Mouse (Mus musculus) hindbrain, embryonic 11.5 days (tissue): ENCODE measurements around the gene Ndufs8. TPM values are rescaled to one million over a fixed set of nuclear protein-coding genes. Genes with fewer than 3 reads are reported as not detected.

Experiments used
- ATAC-seq: fragments of 200-750 bp; cut with Nextera tagmentation; 2 replicates; pipeline ENCODE4 v1.8.0; 2017; ENCODE audit warnings: mild to moderate bottlenecking, moderate TSS enrichment, moderate library complexity; ENCODE audit not compliant: low FRiP score
- DNase-seq: peaks from one replicate; pipeline ENCODE4 v3.0.0-alpha.2; 2015; ENCODE audit warnings: low spot score
- H3K27ac ChIP-seq: fragments of 300-500 bp; sonication (generic); 2 replicates; pipeline ENCODE4 v1.5.1; 2014; ENCODE audit warnings: mild to moderate bottlenecking, low read depth, low read length
- H3K27me3 ChIP-seq: fragments of 300-500 bp; sonication (generic); 2 replicates; pipeline ENCODE4 v1.6.1; 2014; ENCODE audit warnings: mild to moderate bottlenecking, low read length, moderate library complexity, mixed read lengths; ENCODE audit not compliant: control insufficient read depth, insufficient read depth
- H3K36me3 ChIP-seq: fragments of 300-500 bp; sonication (generic); 2 replicates; pipeline ENCODE4 v1.6.1; 2014; ENCODE audit warnings: mild to moderate bottlenecking, low read length, moderate library complexity, mixed read lengths; ENCODE audit not compliant: control insufficient read depth, insufficient read depth
- H3K4me1 ChIP-seq: fragments of 300-500 bp; sonication (generic); replicated peaks from 2 replicates; pipeline ENCODE4 v1.6.1; 2014; ENCODE audit warnings: low read length, mixed read lengths; ENCODE audit not compliant: control insufficient read depth, insufficient read depth
- H3K4me2 ChIP-seq: fragments of 300-500 bp; sonication (generic); replicated peaks from 2 replicates; pipeline ENCODE4 v1.6.1; 2014; ENCODE audit warnings: mild to moderate bottlenecking, low read depth, low read length
- H3K4me3 ChIP-seq: fragments of 300-500 bp; sonication (generic); 2 replicates; pipeline ENCODE4 v1.5.1; 2014; ENCODE audit warnings: low read depth, low read length
- H3K9ac ChIP-seq: fragments of 300-500 bp; sonication (generic); 2 replicates; pipeline ENCODE4 v1.6.1; 2014; ENCODE audit warnings: low read depth, low read length
- H3K9me3 ChIP-seq: fragments of 300-500 bp; sonication (generic); 2 replicates; pipeline ENCODE4 v1.6.1; 2016; ENCODE audit warnings: low read length; ENCODE audit not compliant: control insufficient read depth
- WGBS: fragments of 180-500 bp; shearing (Covaris S2); extraction: QIAGEN DNeasy Blood & Tissue Kit; methylation state at CpG from one replicate; pipeline ENCODE4 v1.1.7; 2014; 5-methylcytosine and 5-hydroxymethylcytosine counted together
- polyA plus RNA-seq: library from polyadenylated mRNA; unstranded; fragments of >200 nt; fragmentation: Nextera tagmentation; extraction: Ambion mirVana; gene quantifications from 2 replicates; pipeline ENCODE4 v1.2.1, GENCODE M21; 2014

Gene Ndufs8
- polyA plus RNA-seq, 1 experiment from 2014 or later = 240 TPM

- no peak for ATAC-seq
- no peak for DNase-seq
- Histone ChIP-seq H3K36me3 (peaks cover 2% of the 10 kb centered on the region), H3K27ac (no peak overlapping the region), H3K27me3 (no peaks in the 10 kb centered on the region), H3K4me3 (no peak overlapping the region), H3K9ac (no peak overlapping the region), H3K4me2 (no peak overlapping the region), H3K4me1 (no peaks in the 10 kb centered on the region; the same call in 1 of the 2 replicates), H3K9me3 (no peaks in the 10 kb centered on the region)
- WGBS = 92% methylated on average over 4 of the region's 4 CpGs
Measured at GRCm38 (mm10) chr19:3893545-3894116, 18.9 kb downstream of the Ndufs8 start.

DNA sequence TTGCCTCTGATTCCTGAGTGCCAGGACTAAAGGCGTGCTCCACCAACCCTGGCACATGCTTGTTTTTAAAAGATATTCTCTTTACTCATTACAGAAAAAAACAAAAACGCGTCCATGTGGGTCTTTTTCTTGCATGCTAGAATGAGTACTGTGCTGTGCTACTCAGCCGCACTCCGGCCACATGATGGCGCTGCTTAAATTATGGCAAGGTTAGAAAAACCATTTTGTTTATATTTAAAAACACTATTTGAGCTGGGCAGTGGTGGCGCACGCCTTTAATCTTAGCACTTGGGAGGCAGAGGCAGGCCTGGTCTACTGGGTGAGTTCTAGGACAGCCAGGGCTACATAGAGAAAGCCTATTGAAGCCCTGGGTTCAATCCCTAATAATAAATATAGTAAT is 22.4 kb downstream of the Ndufs8 start:
- H3K27ac ChIP-seq = no peak overlapping the region
- H3K9ac ChIP-seq = no peak overlapping the region
- ATAC-seq = no peak
- H3K4me3 ChIP-seq = no peak overlapping the region
- H3K4me2 ChIP-seq = no peak overlapping the region
- H3K36me3 ChIP-seq = peaks cover 5% of the 10 kb centered on the region; the same call in 1 of the 2 replicates
- 87% methylated on average over 8 of the region's 8 CpGs for WGBS
- peak; percentile 30 for DNase-seq
- H3K27me3 ChIP-seq = no peaks in the 10 kb centered on the region
- no peaks in the 10 kb centered on the region for H3K9me3 ChIP-seq
- H3K4me1 ChIP-seq = no peaks in the 10 kb centered on the region; the same call in 1 of the 2 replicates

- Histone ChIP-seq H3K9me3 (no peaks in the 10 kb centered on the region), H3K36me3 (peaks cover 5% of the 10 kb centered on the region; the same call in 1 of the 2 replicates)
Measured at GRCm38 (mm10) chr19:3889096-3889495, 23.5 kb downstream of the Ndufs8 start.

GRCm38 (mm10) chr19:3884325-3884990 is 28.1 kb downstream of the Ndufs8 start:
- WGBS = 87% methylated on average over 6 of the region's 6 CpGs
- Histone ChIP-seq H3K9me3 (no peaks in the 10 kb centered on the region), H3K27me3 (no peaks in the 10 kb centered on the region), H3K4me3 (no peak overlapping the region), H3K9ac (no peak overlapping the region), H3K36me3 (0 out of 2 replicates have a peak, but pooled peaks cover 2% of the 10 kb centered on the region), H3K27ac (no peak overlapping the region), H3K4me1 (no peaks in the 10 kb centered on the region), H3K4me2 (no peak overlapping the region)
- no peak for ATAC-seq
- DNase-seq = no peak

More at GRCm38 (mm10) chr19:3889096-3889495, 23.5 kb downstream of the Ndufs8 start:
- Histone ChIP-seq H3K4me3 (no peak overlapping the region), H3K4me2 (no peak overlapping the region), H3K27ac (no peak overlapping the region), H3K27me3 (no peaks in the 10 kb centered on the region), H3K9ac (no peak overlapping the region), H3K4me1 (no peaks in the 10 kb centered on the region)
- ATAC-seq (no peak), DNase-seq (no peak)
- 88% methylated on average over 5 of the region's 5 CpGs for WGBS

GRCm38 (mm10) chr19:3882214-3882613 is 30.4 kb downstream of the Ndufs8 start:
- Histone ChIP-seq H3K4me2 (no peak overlapping the region), H3K27me3 (no peaks in the 10 kb centered on the region), H3K9ac (no peak overlapping the region), H3K9me3 (no peaks in the 10 kb centered on the region), H3K36me3 (no peaks in the 10 kb centered on the region), H3K4me3 (no peak overlapping the region), H3K27ac (no peak overlapping the region), H3K4me1 (no peaks in the 10 kb centered on the region)
- WGBS = 84% methylated on average over 4 of the region's 4 CpGs
- ATAC-seq = no peak
- no peak for DNase-seq

- no peaks in the 10 kb centered on the region for H3K4me1 ChIP-seq
- no peak overlapping the region for H3K27ac ChIP-seq
- H3K9ac ChIP-seq = no peak overlapping the region
- no peaks in the 10 kb centered on the region for H3K9me3 ChIP-seq
- no peaks in the 10 kb centered on the region for H3K27me3 ChIP-seq
- 92% methylated on average over 6 of the region's 6 CpGs for WGBS
- ATAC-seq = no peak
- no peak overlapping the region for H3K4me3 ChIP-seq
- H3K4me2 ChIP-seq = no peak overlapping the region
- H3K36me3 ChIP-seq = no peaks in the 10 kb centered on the region
- DNase-seq = no peak
Measured at GRCm38 (mm10) chr19:3880054-3880848, 32.3 kb downstream of the Ndufs8 start.

- Histone ChIP-seq H3K4me1 (no peaks in the 10 kb centered on the region), H3K36me3 (no peaks in the 10 kb centered on the region), H3K4me2 (no peak overlapping the region), H3K27me3 (no peaks in the 10 kb centered on the region), H3K4me3 (no peak overlapping the region), H3K9me3 (no peaks in the 10 kb centered on the region), H3K27ac (no peak overlapping the region), H3K9ac (no peak overlapping the region)
- 90% methylated on average over 7 of the region's 7 CpGs for WGBS
- DNase-seq (no peak), ATAC-seq (no peak)
Measured at GRCm38 (mm10) chr19:3875045-3875444, 37.5 kb downstream of the Ndufs8 start.

GRCm38 (mm10) chr19:3872373-3872772 is 40.2 kb downstream of the Ndufs8 start:
- Histone ChIP-seq H3K9me3 (no peaks in the 10 kb centered on the region), H3K27me3 (no peaks in the 10 kb centered on the region), H3K4me3 (no peak overlapping the region), H3K4me1 (no peaks in the 10 kb centered on the region), H3K27ac (no peak overlapping the region), H3K9ac (no peak overlapping the region), H3K36me3 (no peaks in the 10 kb centered on the region), H3K4me2 (no peak overlapping the region)
- WGBS = 81% methylated on average over 4 of the region's 4 CpGs
- DNase-seq (no peak), ATAC-seq (no peak)
